Mouse (Mus musculus) liver, embryonic 14.5 days (tissue): Measurements from ENCODE around the gene Per1.

Source experiments
- CTCF ChIP-seq: IDR thresholded peaks from 2 replicates; pipeline ENCODE4 v1.5.1; 2016; ENCODE audit warnings: antibody characterized with exemption, low read depth, control low read depth
- EP300 ChIP-seq: IDR thresholded peaks from 2 replicates; pipeline ENCODE4 v1.6.1; 2016; ENCODE audit warnings: antibody characterized with exemption, low read depth

GRCm38 (mm10) chr11:69072666-69073064, 22.4 kb upstream of the Per1 start:
- TF ChIP-seq CTCF (no peak), EP300 (no peak)
